Mouse (Mus musculus) frontal cortex, postnatal 36 days (tissue): Measurements from ENCODE around the gene Iqschfp.

Source experiments
- DNase-seq, 2 experiments: peaks; one replicate each; pipeline ENCODE4 v3.0.0; 2022; ENCODE audit warnings: low spot score in 2 of 2

Iqschfp gene

DNA sequence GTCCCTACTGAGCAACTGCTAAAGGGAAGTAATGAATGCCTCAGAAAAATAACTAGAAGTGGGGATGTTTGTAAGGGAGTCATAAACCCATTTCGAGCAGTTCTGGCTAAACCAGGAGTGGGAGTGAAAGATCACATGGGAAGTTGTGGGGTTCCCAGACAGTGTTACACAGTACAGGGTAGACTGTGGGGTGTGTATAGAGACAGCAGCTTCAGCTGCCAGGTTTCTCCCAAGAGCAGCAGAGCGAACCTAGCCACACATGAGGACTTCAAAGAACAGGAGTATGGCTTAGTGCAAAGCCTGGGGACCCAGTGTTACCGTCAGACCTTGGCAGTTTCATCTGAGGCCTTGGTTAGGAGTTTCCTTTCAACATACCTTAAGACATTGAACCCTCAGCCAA lies 740.7 kb downstream of the Iqschfp start:
- DNase-seq: no peak

DNA sequence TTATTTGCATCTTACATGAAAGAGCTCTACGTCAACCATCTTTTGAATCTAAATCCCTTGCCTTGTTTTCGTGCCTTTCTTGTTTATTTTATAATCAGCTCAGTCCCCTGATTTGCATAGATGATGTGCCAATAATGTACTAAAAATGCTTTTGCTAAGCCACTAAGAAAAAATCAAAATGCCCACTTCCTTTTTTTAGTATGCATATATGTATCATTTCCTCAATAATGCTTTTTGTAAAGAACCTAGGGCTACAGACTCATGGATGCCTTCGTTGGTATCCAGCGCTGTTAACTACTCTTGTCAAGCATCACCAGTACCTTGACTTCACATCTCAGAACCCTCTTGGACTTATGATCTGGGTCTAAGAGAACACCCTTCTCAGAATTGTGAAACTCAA lies 741.5 kb downstream of the Iqschfp start:
- no peak for DNase-seq

DNA sequence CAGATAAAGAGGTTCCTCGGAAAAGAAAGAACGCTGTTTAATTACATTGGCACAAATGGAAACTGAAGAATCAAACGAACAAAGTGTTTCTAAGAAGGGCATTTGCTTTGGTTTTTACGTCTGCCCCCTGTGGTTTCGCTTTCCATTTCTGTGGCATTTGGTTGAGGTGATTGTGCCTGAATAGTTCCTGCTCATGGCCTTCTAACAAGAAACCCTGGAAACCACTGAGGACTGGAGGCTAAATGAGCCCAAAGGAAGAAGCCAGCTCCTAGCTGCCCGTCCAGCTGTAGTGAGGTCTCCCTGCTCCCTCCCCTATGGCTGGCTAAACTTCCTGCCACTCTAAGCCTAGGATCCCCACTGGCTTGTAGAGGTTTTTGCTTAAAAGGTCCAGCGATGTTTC lies 745.9 kb downstream of the Iqschfp start:
- DNase-seq: no peak

DNA sequence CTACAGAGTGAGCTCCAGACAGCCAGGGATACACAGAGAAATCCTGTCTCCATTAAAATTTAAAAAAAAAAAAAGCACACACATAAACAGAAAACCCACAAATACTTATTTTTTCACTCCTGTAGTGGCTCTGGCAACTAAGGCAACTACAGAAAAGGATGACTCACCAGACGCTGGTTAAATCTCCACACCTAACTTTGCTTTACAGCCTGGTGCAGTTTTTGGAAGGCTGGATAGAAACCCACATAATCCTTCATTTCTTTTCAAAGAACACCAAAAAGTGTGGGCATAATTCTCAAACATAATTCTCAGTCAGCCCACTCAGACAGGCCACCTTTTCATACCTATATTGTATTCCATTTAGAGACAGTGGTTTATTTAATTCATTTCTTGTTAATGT lies 746.7 kb downstream of the Iqschfp start:
- no peak for DNase-seq

DNA sequence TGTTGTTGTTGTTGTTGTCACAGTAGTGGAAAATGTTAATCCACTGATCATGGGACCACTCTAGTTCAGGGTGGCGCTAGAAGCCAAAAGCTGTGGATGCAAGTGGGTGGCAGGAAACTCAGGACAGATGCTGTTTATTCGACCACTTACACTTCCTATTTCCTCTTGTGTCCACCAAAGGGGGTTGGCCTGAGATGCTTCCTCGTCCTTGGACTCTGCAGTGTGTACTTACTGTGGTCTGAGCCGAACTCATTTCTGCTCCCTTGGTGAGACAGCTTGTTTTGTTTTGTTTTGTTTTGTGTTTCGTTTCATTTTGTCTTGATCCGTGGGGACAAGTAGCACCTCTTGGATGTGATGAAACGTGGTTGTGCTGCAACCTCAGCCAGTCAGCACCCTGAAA lies 750.9 kb downstream of the Iqschfp start:
- DNase-seq: no peak

GRCm38 (mm10) chr3:68646387-68647130 lies 754.5 kb downstream of the Iqschfp start:
- peak in 1 of 2 experiments; percentile 67 for DNase-seq

DNA sequence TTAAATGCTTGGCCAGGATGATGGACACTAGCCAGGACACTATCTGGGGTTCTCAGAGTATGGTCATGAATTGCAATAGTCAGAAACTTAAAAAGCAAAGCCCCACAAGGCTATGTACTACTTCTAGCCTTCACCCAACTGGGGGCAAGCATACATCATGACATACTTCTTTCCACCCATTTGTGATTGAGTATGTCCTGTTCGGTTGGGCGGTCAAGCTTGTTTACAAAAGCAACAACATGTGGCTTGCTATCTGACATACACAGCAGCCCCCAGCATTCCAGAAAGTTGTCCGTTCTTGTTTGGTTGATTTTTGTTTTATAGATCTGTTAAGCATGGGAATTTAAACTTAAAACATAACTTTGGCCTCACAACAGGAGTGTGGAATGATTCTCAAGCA lies 755.2 kb downstream of the Iqschfp start:
- no peak for DNase-seq

DNA sequence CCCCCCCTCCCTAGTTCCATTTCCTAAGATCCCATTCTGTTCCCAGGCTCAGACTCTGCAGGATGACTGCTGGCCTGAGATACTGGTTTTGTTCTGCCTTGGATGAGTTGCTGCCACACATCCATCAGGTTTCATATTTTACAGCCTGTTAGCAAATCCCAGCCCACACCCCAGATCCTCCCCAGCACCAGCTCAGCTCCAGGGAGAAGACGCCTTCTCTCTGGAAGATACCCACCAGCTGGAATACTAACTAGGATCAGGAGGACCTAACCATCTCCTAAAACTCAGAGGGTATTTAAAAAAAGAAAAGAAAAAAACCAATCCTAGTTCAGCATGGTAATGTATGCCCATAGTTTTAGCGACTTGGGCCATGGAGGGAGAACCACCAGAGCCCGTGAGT lies 758.2 kb downstream of the Iqschfp start:
- no peak for DNase-seq

GRCm38 (mm10) chr3:68656607-68657352 lies 764.7 kb downstream of the Iqschfp start:
- DNase-seq: no peak

- DNase-seq: no peak
Observed at GRCm38 (mm10) chr3:68657589-68658245, 765.7 kb downstream of the Iqschfp start.

GRCm38 (mm10) chr3:68659996-68660395 lies 768.0 kb downstream of the Iqschfp start:
- DNase-seq: no peak

- DNase-seq: peak in 1 of 2 experiments; percentile 36
Observed at GRCm38 (mm10) chr3:68660538-68660937, 768.5 kb downstream of the Iqschfp start.

DNA sequence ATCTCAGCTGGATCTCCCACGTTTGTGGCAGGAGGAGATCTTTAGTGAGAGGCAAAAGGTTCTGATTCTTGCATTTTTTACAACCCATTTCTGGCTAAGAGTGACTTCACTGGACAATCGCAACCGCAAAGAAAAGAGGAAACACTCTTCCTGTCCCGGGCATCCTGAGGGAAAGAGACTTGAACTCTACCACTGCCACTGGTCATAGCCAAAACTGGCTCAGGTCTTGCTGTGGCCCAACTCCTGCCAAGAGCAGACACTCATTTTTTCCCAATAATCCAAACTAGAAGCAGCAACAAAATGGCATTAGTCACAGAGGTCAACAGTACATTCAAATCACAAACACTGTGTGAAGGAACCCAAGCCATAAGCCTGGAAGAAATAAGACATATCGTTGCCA lies 770.4 kb downstream of the Iqschfp start:
- DNase-seq: no peak

GRCm38 (mm10) chr3:68664337-68664736 lies 772.3 kb downstream of the Iqschfp start:
- no peak for DNase-seq

- no peak for DNase-seq
Observed at GRCm38 (mm10) chr3:68666377-68666776, 774.3 kb downstream of the Iqschfp start.

- DNase-seq: no peak
Observed at GRCm38 (mm10) chr3:68667852-68668251, 775.8 kb downstream of the Iqschfp start.

DNA sequence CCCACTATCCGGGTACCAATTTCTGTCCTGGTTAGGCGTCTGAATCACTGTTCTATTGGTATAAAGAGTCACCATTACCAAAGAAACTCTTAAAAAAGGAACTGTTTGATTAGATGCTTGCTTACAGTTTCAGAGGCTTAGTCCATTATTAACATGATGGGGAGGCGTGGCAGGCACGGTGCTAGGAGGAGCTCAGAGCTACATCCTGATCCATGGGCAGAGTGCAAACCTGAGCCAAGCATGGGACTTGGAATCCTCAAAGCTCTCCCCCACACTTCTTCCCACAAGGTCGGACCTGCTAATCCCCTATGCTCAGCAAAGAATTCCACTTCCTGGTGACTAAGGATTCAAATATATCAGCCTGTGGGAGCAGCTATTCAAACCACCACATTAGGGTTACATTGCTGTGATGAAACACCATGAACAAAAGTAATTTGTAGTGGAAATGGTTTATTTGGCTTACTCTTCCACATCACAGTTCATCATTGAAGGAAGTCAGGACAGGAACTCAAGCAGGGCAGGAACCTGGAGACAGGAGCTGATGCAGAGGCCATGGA lies 777.5 kb downstream of the Iqschfp start:
- DNase-seq: no peak

- DNase-seq: no peak
Observed at GRCm38 (mm10) chr3:68674721-68675120, 782.7 kb downstream of the Iqschfp start.

- peak in 1 of 2 experiments; percentile 79 for DNase-seq
Observed at GRCm38 (mm10) chr3:68675216-68675835, 783.3 kb downstream of the Iqschfp start.
